ENCODE assay signal across 22 mouse cellular contexts in the genomic region with DNA sequence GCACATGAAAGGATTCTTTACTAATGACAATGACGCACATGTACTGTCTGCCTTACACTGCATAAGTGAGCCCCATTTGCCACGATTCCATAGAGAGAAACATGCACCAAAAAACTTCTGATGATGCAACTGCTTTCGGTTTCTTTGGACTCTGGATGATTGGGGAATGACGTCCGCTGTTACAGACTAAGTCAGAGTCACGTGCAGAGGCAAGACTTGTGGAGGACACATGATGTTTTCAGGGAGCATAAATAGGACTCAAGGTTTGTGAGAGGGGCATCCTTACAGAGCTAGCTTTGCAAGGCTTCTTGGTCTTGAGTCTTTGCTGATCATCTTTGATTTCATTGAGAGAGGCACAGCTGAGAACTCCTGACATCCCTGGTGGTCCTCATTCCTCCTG. TPM values are rescaled to one million over a fixed set of nuclear protein-coding genes. Genes with fewer than 3 reads are reported as not detected.
A peak's percentile ranks its signal among the peaks of the same experiment; 100 is the strongest.
DNase-seq lines count a peak whose midpoint lies in the region; ATAC-seq and TF ChIP-seq lines count a peak whose summit lies in the region.
"Had no signal": no experiment of that assay in that cellular context is flagged by ENCODE, and none has a peak within 500 bp of the region (broad histone marks: within the 10 kb centered on the region; RNA-seq: fewer than 3 reads in every experiment).

No protein-coding gene starts in this region.

- H3K27me3 ChIP-seq in intestine, postnatal 0 days (replicated peaks; ENCODE audit: control insufficient read depth, insufficient read depth, low read length), result no peaks in the 10 kb centered on the region
- no peaks in the 10 kb centered on the region for H3K27me3 ChIP-seq in intestine, embryonic 15.5 days (replicated peaks)
- H3K27me3 ChIP-seq: CH12.LX; embryonic facial prominence, embryonic 12.5 days; forebrain, embryonic 13.5 days; forebrain, embryonic 15.5 days had no signal

- no peak overlapping the region for H3K9ac ChIP-seq in intestine, postnatal 0 days (ENCODE audit: low read depth, low read length)
- H3K9ac ChIP-seq in intestine, embryonic 15.5 days, result no peak overlapping the region
- H3K9ac ChIP-seq in ES-E14 (ENCODE audit: insufficient read depth, low read depth, low read length, poor library complexity, severe bottlenecking), result peak overlapping the region; percentile 55
- H3K9ac ChIP-seq: embryonic facial prominence, embryonic 12.5 days; forebrain, embryonic 13.5 days; forebrain, embryonic 15.5 days; forebrain, postnatal 0 days had no signal

- no peak for TF ChIP-seq CTCF in intestine, postnatal 0 days (IDR thresholded peaks at IDR 0.05; ENCODE audit: low read depth)

- no peak overlapping the region for H3K4me2 ChIP-seq in intestine, postnatal 0 days (replicated peaks; ENCODE audit: low read depth)
- no peak overlapping the region for H3K4me2 ChIP-seq in intestine, embryonic 15.5 days (replicated peaks)
- H3K4me2 ChIP-seq: embryonic facial prominence, embryonic 12.5 days; forebrain, embryonic 13.5 days; forebrain, embryonic 15.5 days had no signal

- no peak overlapping the region for H3K4me3 ChIP-seq in intestine, postnatal 0 days (ENCODE audit: low read depth, low read length)
- no peak overlapping the region for H3K4me3 ChIP-seq in intestine, embryonic 15.5 days (replicated peaks)
- H3K4me3 ChIP-seq in ES-E14 (ENCODE audit: insufficient read depth in 1 of 2, low read depth in 1 of 2, low read length in 2 of 2, poor library complexity in 1 of 2, severe bottlenecking in 1 of 2), result peak overlapping the region in 1 of 2 experiments; percentile 30; a peak in 2 of 4 replicates
- H3K4me3 ChIP-seq: embryonic facial prominence, embryonic 10.5 days; embryonic facial prominence, embryonic 12.5 days; forebrain, embryonic 13.5 days; forebrain, embryonic 15.5 days had no signal

- H3K9me3 ChIP-seq in intestine, postnatal 0 days (ENCODE audit: control insufficient read depth), result no peaks in the 10 kb centered on the region
- no peaks in the 10 kb centered on the region for H3K9me3 ChIP-seq in intestine, embryonic 15.5 days
- H3K9me3 ChIP-seq in ES-E14 (ENCODE audit: control insufficient read depth, insufficient read depth, low read depth, low read length), result no peaks in the 10 kb centered on the region
- H3K9me3 ChIP-seq: embryonic facial prominence, embryonic 10.5 days; embryonic facial prominence, embryonic 12.5 days; forebrain, embryonic 13.5 days; forebrain, embryonic 15.5 days had no signal

- H3K27ac ChIP-seq in intestine, postnatal 0 days (ENCODE audit: low read depth, low read length), result peak overlapping the region; percentile 7; the same call in 1 of the 2 replicates
- H3K27ac ChIP-seq in intestine, embryonic 15.5 days, result no peak overlapping the region
- peak overlapping the region; percentile 38 for H3K27ac ChIP-seq in ES-E14 (ENCODE audit: insufficient read depth, low read depth, low read length, poor library complexity, severe bottlenecking)
- H3K27ac ChIP-seq: embryonic facial prominence, embryonic 10.5 days; embryonic facial prominence, embryonic 12.5 days; forebrain, embryonic 13.5 days; forebrain, embryonic 15.5 days had no signal

- no peaks in the 10 kb centered on the region for H3K36me3 ChIP-seq in intestine, postnatal 0 days (ENCODE audit: control insufficient read depth, insufficient read depth)
- no peaks in the 10 kb centered on the region for H3K36me3 ChIP-seq in intestine, embryonic 15.5 days
- H3K36me3 ChIP-seq in ES-E14 (ENCODE audit: control insufficient read depth, insufficient read depth, low read length, poor library complexity, severe bottlenecking), result no peaks in the 10 kb centered on the region
- H3K36me3 ChIP-seq: embryonic facial prominence, embryonic 10.5 days; embryonic facial prominence, embryonic 12.5 days; forebrain, embryonic 15.5 days had no signal

- 80% methylated on average over 6 of the region's 6 CpGs for WGBS in intestine, postnatal 0 days
- WGBS in intestine, embryonic 15.5 days, result 90% methylated on average over 6 of the region's 6 CpGs

- in situ Hi-C loops in ES-E14 (cut with MboI; ENCODE audit: low sequenced_read_pairs in 2 of 2, unreplicated experiment in 2 of 2), result no loop called here

- DNase-seq in ES-E14 (ENCODE audit: low read depth, low spot score) (no peak), ZHBTc4 (ENCODE audit: low read depth, low spot score) (peak; percentile 66)
- no peak for DNase-seq in cerebellum, postnatal 4 days (ENCODE audit: low spot score in 2 of 2)
- DNase-seq: adrenal gland, adult 2 months; adrenal gland, postnatal 10 days; adrenal gland, postnatal 25 days; B cell, adult 2 months; cerebellum, adult 11 months; cerebellum, adult 18-20 months; cerebellum, adult 8-10 months; cerebellum, adult 9-11 months; cerebellum, postnatal 14 days; cerebellum, postnatal 36 days; forebrain, postnatal 0 days had no signal

- H3K4me1 ChIP-seq in intestine, postnatal 0 days (replicated peaks; ENCODE audit: control insufficient read depth, insufficient read depth, low read length), result no peaks in the 10 kb centered on the region
- H3K4me1 ChIP-seq in intestine, embryonic 15.5 days (replicated peaks), result no peaks in the 10 kb centered on the region
- peaks cover 5 to 12% of the 10 kb centered on the region in 2 experiments; a peak in 3 of 4 replicates for H3K4me1 ChIP-seq in ES-E14 (ENCODE audit: control insufficient read depth in 2 of 2, insufficient read depth in 2 of 2, low read length in 2 of 2, poor library complexity in 1 of 2)
- H3K4me1 ChIP-seq: embryonic facial prominence, embryonic 12.5 days; forebrain, embryonic 13.5 days; forebrain, embryonic 15.5 days had no signal

- no peak; the same call in 1 of the 2 replicates for ATAC-seq in intestine, postnatal 0 days
- no peak for ATAC-seq in intestine, embryonic 15.5 days
- ATAC-seq: CD4-positive, CD25-positive, alpha-beta regulatory T cell, adult 4 months; forebrain, embryonic 13.5 days; forebrain, embryonic 15.5 days; forebrain, postnatal 0 days had no signal

TF ChIP-seq in ES-E14, 5 proteins besides CTCF, POLR2A, EP300 and RAD21:
- no peak for TF ChIP-seq CHD2 (IDR thresholded peaks at IDR 0.05; ENCODE audit: low read depth, low read length)
- TF ChIP-seq ZNF384 (IDR thresholded peaks at IDR 0.05; ENCODE audit: low read depth, low read length), result no peak
- no peak for TF ChIP-seq MAFK (IDR thresholded peaks at IDR 0.05; ENCODE audit: insufficient read depth, low read depth, low read length)
- no peak for TF ChIP-seq ZC3H11A (IDR thresholded peaks at IDR 0.05; ENCODE audit: borderline replicate concordance, low read depth, low read length)
- TF ChIP-seq HCFC1 (IDR thresholded peaks at IDR 0.05; ENCODE audit: borderline replicate concordance, insufficient read depth, low read length), result no peak

RNA-seq across cellular contexts. Expression of a gene that starts 11.9 kb away (rescaled TPM):
- polyA plus RNA-seq in intestine, postnatal 0 days (2015; fragmentation: Nextera tagmentation; extraction: Ambion mirVana), result 52.3 and 57.0 TPM in 2 replicates
- polyA plus RNA-seq in intestine, embryonic 15.5 days (2015; fragmentation: Nextera tagmentation; extraction: Ambion mirVana), result 71.8 and 86.0 TPM in 2 replicates
- 236 and 242 TPM in 2 replicates for total RNA-seq in ES-E14 (2012; rRNA removed)
